Mouse (Mus musculus) cerebellum, adult 11-12 months (tissue): ENCODE results near the gene Zfp612.
A peak's percentile ranks its signal among the peaks of the same experiment; 100 is the strongest.

Experiments
- DNase-seq: peaks from one replicate; pipeline ENCODE4 v3.0.0; 2022

Gene Zfp612

DNA sequence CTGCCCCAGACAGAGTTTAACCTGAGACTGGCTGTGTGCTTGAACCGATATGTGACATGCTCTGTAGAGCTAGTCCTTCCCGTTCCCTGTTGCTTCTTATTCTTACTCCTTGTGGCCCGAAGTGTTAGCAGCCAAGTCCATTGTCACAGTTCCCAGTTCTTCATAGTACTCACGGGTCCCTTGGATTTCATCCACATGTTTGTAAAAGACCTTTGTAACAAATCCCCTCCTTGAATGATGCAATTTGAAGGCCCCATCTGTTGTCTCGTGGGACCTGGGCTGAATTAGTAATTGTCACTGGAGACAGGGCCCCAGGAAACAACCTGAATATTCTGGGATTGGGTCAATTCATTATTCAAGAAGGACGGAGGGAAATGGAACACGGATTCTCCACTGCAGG lies 56.0 kb downstream of the Zfp612 start:
- no peak for DNase-seq

GRCm38 (mm10) chr8:110140156-110140555 lies 60.6 kb downstream of the Zfp612 start:
- no peak for DNase-seq

GRCm38 (mm10) chr8:110140770-110141169 lies 61.2 kb downstream of the Zfp612 start:
- peak; percentile 63 for DNase-seq
